Mouse (Mus musculus) limb, embryonic 12.5 days (tissue): Measurements from ENCODE around the gene Fbxw4. TPM values are rescaled to one million over a fixed set of nuclear protein-coding genes. Genes with fewer than 3 reads are reported as not detected.

Source experiments
- ATAC-seq: fragments of 200-750 bp; cut with Nextera tagmentation; 2 replicates; pipeline ENCODE4 v1.8.0; 2017; ENCODE audit warnings: low read depth, moderate TSS enrichment; ENCODE audit not compliant: insufficient number of reproducible peaks, insufficient read depth, low FRiP score, low TSS enrichment
- H3K27ac ChIP-seq: fragments of 300-500 bp; sonication (generic); 2 replicates; pipeline ENCODE4 v1.5.1; 2016; ENCODE audit warnings: mild to moderate bottlenecking, moderate library complexity
- H3K27me3 ChIP-seq: fragments of 300-500 bp; sonication (generic); 2 replicates; pipeline ENCODE4 v1.6.1; 2016; ENCODE audit warnings: mild to moderate bottlenecking, moderate library complexity
- H3K36me3 ChIP-seq: fragments of 300-500 bp; sonication (generic); 2 replicates; pipeline ENCODE4 v1.6.1; 2016; ENCODE audit warnings: mild to moderate bottlenecking, moderate library complexity
- H3K4me1 ChIP-seq: fragments of 300-500 bp; sonication (generic); replicated peaks from 2 replicates; pipeline ENCODE4 v1.6.1; 2016
- H3K4me2 ChIP-seq: fragments of 300-500 bp; sonication (generic); 2 replicates; pipeline ENCODE4 v1.6.1; 2016; ENCODE audit warnings: mild to moderate bottlenecking, moderate library complexity
- H3K4me3 ChIP-seq: fragments of 300-500 bp; sonication (generic); replicated peaks from 2 replicates; pipeline ENCODE4 v1.5.1; 2016; ENCODE audit warnings: mild to moderate bottlenecking
- H3K9ac ChIP-seq: fragments of 300-500 bp; sonication (generic); replicated peaks from 2 replicates; pipeline ENCODE4 v1.6.1; 2016; ENCODE audit warnings: mild to moderate bottlenecking, moderate library complexity
- H3K9me3 ChIP-seq: fragments of 300-500 bp; sonication (generic); 2 replicates; pipeline ENCODE4 v1.6.1; 2016; ENCODE audit warnings: mild to moderate bottlenecking, moderate library complexity
- WGBS: fragments of 180-500 bp; shearing (Covaris S2); methylation state at CpG from one replicate; pipeline ENCODE4 v1.1.7; 2016; 5-methylcytosine and 5-hydroxymethylcytosine counted together
- polyA plus RNA-seq: library from polyadenylated mRNA; unstranded; fragments of >200 nt; fragmentation: Nextera tagmentation; extraction: Ambion mirVana; gene quantifications from 2 replicates; pipeline ENCODE4 v1.2.1, GENCODE M21; 2016

Fbxw4 gene
- polyA plus RNA-seq, 1 experiment from 2014 or later, result 6.8 TPM

GRCm38 (mm10) chr19:45535929-45536328, 124.2 kb downstream of the Fbxw4 start:
- Histone ChIP-seq H3K4me1 (peaks cover 24% of the 10 kb centered on the region), H3K27ac (no peak overlapping the region), H3K36me3 (peaks cover 7% of the 10 kb centered on the region; the same call in 1 of the 2 replicates), H3K27me3 (peaks cover 35% of the 10 kb centered on the region), H3K9me3 (no peaks in the 10 kb centered on the region), H3K4me2 (no peak overlapping the region), H3K4me3 (no peak overlapping the region), H3K9ac (no peak overlapping the region)
- 33% methylated on average over 6 of the region's 6 CpGs for WGBS
- no peak for ATAC-seq

- Histone ChIP-seq H3K4me3 (no peak overlapping the region), H3K27ac (no peak overlapping the region), H3K27me3 (peaks cover 28% of the 10 kb centered on the region), H3K9ac (no peak overlapping the region), H3K9me3 (no peaks in the 10 kb centered on the region), H3K4me1 (peaks cover 23% of the 10 kb centered on the region), H3K4me2 (no peak overlapping the region), H3K36me3 (peaks cover 14% of the 10 kb centered on the region)
- no peak for ATAC-seq
- 38% methylated on average over 8 of the region's 8 CpGs for WGBS
These were observed 124.8 kb downstream of the Fbxw4 start for GRCm38 (mm10) chr19:45535214-45535735.

GRCm38 (mm10) chr19:45533617-45534016, 126.5 kb downstream of the Fbxw4 start:
- H3K9ac ChIP-seq, result no peak overlapping the region
- no peak for ATAC-seq
- no peak overlapping the region for H3K4me2 ChIP-seq
- no peaks in the 10 kb centered on the region for H3K9me3 ChIP-seq
- peaks cover 11% of the 10 kb centered on the region; the same call in 1 of the 2 replicates for H3K27me3 ChIP-seq
- WGBS, result 76% methylated on average over 7 of the region's 7 CpGs
- H3K27ac ChIP-seq, result no peak overlapping the region
- H3K4me1 ChIP-seq, result peaks cover 23% of the 10 kb centered on the region
- peaks cover 30% of the 10 kb centered on the region for H3K36me3 ChIP-seq
- H3K4me3 ChIP-seq, result no peak overlapping the region

- H3K27me3 ChIP-seq, result peaks cover 5% of the 10 kb centered on the region; the same call in 1 of the 2 replicates
- H3K4me1 ChIP-seq, result peaks cover 23% of the 10 kb centered on the region
- H3K4me3 ChIP-seq, result no peak overlapping the region
- no peak overlapping the region for H3K9ac ChIP-seq
- no peak for ATAC-seq
- no peak overlapping the region for H3K27ac ChIP-seq
- H3K4me2 ChIP-seq, result no peak overlapping the region
- H3K36me3 ChIP-seq, result peaks cover 51% of the 10 kb centered on the region
- no peaks in the 10 kb centered on the region for H3K9me3 ChIP-seq
- 44% methylated on average over 6 of the region's 6 CpGs for WGBS
These were observed 128.6 kb downstream of the Fbxw4 start for GRCm38 (mm10) chr19:45531554-45531953.

- peaks cover 15% of the 10 kb centered on the region for H3K4me1 ChIP-seq
- 77% methylated on average over 15 of the region's 15 CpGs for WGBS
- ATAC-seq, result no peak
- H3K4me2 ChIP-seq, result no peak overlapping the region
- peaks cover under 1% of the 10 kb centered on the region; the same call in 1 of the 2 replicates for H3K27me3 ChIP-seq
- H3K9ac ChIP-seq, result no peak overlapping the region
- no peak overlapping the region for H3K27ac ChIP-seq
- no peaks in the 10 kb centered on the region for H3K9me3 ChIP-seq
- H3K4me3 ChIP-seq, result no peak overlapping the region
- peaks cover 53% of the 10 kb centered on the region for H3K36me3 ChIP-seq
These were observed 129.7 kb downstream of the Fbxw4 start for GRCm38 (mm10) chr19:45530200-45530995.

- Histone ChIP-seq H3K27ac (no peak overlapping the region), H3K36me3 (peaks cover 63% of the 10 kb centered on the region), H3K4me1 (peaks cover 4% of the 10 kb centered on the region), H3K9me3 (no peaks in the 10 kb centered on the region), H3K4me3 (no peak overlapping the region), H3K4me2 (no peak overlapping the region), H3K9ac (no peak overlapping the region), H3K27me3 (no peaks in the 10 kb centered on the region; the same call in 1 of the 2 replicates)
- ATAC-seq, result no peak
- WGBS, result 82% methylated on average over 5 of the region's 5 CpGs
These were observed 130.8 kb downstream of the Fbxw4 start for GRCm38 (mm10) chr19:45529294-45529693.

Other genes starting within 250 kb of the Fbxw4 start
- 17.7 and 20.1 TPM in 2 replicates for gene Poll, start 99.8 kb downstream of the Fbxw4 start, polyA plus RNA-seq
- gene Gm17018, start 99.7 kb downstream of the Fbxw4 start, polyA plus RNA-seq, result 50.5 and 53.7 TPM in 2 replicates
- 16.1 and 18.3 TPM in 2 replicates for gene Fgf8, start 82.6 kb upstream of the Fbxw4 start, polyA plus RNA-seq
- gene Npm3, start 89.3 kb upstream of the Fbxw4 start, polyA plus RNA-seq, result 12.2 and 12.8 TPM in 2 replicates
- gene Mgea5, start 123.5 kb upstream of the Fbxw4 start, polyA plus RNA-seq, result 84.2 and 87.9 TPM in 2 replicates
- 0.40 and 0.51 TPM in 2 replicates for gene Kcnip2, start 155.7 kb upstream of the Fbxw4 start, polyA plus RNA-seq